Mouse (Mus musculus): ENCODE measurements around the gene Slc10a7.

DNA sequence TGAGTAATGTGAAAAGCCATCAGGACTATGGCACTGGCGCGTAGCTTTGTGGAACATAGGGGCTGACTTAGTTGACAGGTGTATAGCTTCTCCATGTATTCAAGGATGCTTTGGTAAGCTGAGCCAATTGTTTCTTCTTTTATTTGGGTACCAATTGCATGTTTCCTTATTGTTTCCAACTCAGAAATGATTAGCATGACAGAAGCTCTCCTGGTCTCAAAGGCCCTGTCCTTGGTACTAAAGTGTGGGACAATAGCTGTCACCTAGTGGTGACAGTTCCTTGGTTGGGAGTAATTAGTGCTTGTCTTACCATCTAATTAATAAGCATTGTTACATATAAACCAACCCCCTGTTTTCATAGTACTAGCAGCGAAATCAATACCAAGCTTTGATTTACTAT is 68.9 kb downstream of the Slc10a7 start:
- no peak for TF ChIP-seq CTCF (IDR thresholded peaks at IDR 0.05; ENCODE audit: low read depth)
- no peak for TF ChIP-seq EP300 (IDR thresholded peaks at IDR 0.05; ENCODE audit: low read depth)

Data from liver, postnatal 0 days (tissue).